Mouse (Mus musculus): ENCODE data around the gene Smurf2.

Smurf2 gene

DNA sequence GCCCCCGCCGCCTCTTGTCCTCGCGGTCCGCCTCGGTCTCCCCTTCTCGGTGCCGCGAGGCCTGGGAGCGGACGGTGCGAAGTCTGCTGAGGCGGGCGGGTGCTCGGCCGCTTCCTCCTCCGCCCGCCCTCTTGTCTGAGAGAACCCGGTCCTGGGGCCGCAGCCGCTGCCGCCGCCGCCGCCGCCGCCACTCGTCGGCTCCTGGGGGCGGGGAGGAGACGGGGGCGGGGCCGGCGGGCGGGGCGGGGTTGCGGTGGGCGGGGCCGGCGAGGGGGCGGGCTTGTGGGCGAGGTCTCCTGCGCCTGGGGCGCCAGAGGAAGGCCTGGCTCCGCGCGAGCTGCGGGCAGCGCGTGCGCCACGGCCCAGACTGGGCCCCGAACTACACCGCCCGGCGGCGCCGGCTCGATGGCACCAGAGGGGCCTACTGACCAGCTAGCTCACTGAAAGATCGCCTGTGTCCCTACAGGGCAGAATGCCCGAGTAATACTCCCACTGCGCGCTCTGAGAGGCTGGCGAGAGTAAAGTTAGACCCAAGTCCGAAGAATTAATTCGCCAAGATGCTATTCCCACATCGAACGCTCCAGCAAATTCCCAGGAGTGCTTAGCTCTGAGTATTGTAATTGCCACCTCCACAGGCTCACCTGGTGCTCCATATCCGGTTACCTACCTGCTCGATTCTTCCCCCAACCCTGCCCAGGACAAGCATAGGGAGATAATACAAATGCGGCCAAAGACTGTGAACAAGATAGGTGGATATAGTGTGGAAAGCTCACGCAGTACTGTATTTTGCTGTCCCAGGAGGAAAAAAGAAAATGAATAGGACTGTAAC, at the start of gene Smurf2:
TSS of gene Smurf2 (minus strand) at position 165 of the 829 bp plus-strand sequence.
- DNase-seq (ENCODE audit: low spot score) = peak; percentile 70

DNA sequence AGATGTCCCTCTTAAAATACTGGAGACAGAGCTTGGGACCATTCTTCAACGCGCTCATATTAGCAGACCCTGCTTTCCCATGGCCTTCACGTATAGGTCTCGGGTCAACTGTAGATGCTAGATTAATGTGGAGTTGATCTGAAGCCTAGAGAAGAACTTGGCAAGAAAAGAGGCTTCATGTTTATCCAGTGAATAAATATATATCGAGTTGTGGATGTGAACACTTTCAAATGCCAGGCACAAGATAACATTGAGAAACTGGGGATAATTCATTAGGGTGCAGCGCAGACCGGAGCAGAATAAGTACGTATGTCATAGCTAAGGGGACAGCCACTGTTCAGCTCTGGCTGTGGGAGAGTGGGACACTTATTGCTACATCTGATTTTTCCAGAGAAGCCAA, 49.3 kb upstream of the Smurf2 start:
- no peak for DNase-seq (ENCODE audit: low spot score)

- no peak for DNase-seq (ENCODE audit: low spot score)
Measured at GRCm38 (mm10) chr11:106967630-106968029, 47.1 kb upstream of the Smurf2 start.

GRCm38 (mm10) chr11:106965881-106966280, 45.4 kb upstream of the Smurf2 start:
- no peak for DNase-seq (ENCODE audit: low spot score)

DNA sequence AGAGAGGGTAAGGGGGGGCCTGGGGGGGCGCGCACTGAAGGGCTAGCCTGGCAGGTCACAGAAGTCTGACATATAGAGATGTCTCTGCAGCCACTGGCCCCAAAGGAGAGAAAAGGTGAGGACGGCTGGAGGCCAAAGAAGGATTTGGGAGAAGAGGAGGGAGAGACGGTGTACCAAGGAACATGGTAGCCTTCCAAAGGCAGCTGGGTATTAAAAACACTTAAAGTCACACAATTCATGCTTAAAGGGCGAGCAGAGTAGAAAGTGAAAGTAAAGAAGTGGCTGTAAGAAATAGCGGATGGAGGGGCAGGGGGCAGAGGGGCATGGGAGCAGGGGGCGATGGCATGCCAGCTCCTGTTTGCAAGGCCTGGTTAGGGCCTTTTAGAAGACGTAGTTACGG, 41.8 kb upstream of the Smurf2 start:
- DNase-seq (ENCODE audit: low spot score) = no peak

DNA sequence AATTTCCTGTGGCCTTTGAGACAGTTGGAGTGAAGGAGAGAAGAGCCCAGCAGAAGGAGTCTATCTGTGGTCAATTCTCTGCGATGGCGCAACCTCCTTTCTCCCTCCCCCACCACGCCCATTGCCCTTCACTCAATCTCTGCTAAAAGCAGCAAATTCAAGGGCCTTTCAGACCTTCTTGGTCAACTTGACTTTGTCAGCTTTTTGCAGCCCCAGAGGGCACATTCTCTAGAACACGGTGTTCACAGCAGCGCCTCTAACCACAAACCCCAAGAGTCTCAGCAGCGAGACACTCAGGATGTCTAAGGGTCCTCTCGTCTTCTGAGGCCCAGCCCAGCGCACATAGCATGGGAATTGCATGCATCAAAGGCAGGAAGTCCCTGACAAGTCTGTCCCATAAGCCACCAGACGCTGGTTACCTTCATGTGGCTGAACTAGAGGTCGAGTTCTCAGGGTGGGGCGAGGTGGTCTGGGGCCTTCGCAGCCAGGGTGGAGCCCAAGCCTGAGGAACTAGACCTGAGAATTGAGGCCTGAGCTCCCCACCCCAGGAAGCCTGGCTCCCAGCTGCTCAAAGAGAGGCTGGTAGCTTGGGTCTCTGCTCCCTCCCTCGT, 41.1 kb upstream of the Smurf2 start:
- DNase-seq (ENCODE audit: low spot score) = no peak

GRCm38 (mm10) chr11:106959121-106959520, 38.6 kb upstream of the Smurf2 start:
- DNase-seq (ENCODE audit: low spot score) = no peak

DNA sequence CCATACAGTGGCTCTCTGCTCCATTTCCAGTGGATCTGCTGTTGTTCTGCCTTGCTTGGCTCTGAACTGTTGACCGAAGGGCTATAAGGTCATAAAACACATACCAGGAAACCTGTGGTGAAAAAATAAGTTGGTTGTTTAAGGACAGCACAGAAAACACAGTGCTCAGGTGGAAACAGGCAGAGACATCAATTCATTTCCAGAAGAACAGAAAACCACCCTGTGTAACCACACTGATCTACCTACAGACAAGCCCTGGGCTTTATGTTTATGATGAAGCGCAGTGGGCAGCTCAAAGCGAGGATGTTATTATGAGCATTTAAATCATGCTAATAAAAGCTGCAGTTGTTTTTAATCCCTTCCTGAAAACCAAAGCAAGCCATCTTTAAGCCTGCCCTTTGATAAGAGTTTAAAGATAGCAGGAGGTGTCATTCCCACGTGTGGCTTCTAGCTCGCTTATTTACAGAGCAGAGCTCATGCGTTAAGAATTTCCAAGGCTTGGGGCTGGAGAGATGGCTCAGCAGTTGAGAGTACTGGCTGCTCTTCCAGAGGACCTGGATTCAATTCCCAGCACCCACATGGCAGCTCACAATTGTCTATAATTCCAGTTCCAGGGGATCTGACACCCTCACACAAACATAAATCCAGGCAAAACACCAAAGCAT, 38.0 kb upstream of the Smurf2 start:
- DNase-seq (ENCODE audit: low spot score) = no peak

GRCm38 (mm10) chr11:106957271-106957980, 36.9 kb upstream of the Smurf2 start:
- no peak for DNase-seq (ENCODE audit: low spot score)

- no peak for DNase-seq (ENCODE audit: low spot score)
Measured at GRCm38 (mm10) chr11:106954566-106954965, 34.1 kb upstream of the Smurf2 start.

- DNase-seq (ENCODE audit: low spot score) = no peak
Measured at GRCm38 (mm10) chr11:106954116-106954515, 33.6 kb upstream of the Smurf2 start.

GRCm38 (mm10) chr11:106937306-106937705, 16.8 kb upstream of the Smurf2 start:
- DNase-seq (ENCODE audit: low spot score) = no peak

GRCm38 (mm10) chr11:106930366-106930765, 9.9 kb upstream of the Smurf2 start:
- DNase-seq (ENCODE audit: low spot score) = no peak

DNA sequence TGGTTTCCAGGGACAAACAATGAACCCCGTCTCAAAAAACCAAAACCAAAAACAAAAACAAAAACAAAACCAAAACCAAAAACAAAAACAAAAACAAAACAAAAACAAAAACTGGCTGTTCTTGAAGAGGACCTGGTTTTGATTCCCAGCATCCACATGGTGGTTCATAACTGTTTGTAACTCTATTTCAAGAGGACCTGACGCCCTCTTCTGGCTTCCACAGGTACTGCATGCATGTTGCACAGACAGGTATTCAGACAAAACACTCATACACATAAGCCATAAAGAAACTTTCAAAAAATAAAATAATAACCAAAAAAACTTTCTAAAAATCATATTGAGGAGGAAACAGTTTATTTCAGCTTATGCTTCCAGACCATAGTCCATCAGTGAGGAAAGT, 8.4 kb upstream of the Smurf2 start:
- no peak for DNase-seq (ENCODE audit: low spot score)

DNA sequence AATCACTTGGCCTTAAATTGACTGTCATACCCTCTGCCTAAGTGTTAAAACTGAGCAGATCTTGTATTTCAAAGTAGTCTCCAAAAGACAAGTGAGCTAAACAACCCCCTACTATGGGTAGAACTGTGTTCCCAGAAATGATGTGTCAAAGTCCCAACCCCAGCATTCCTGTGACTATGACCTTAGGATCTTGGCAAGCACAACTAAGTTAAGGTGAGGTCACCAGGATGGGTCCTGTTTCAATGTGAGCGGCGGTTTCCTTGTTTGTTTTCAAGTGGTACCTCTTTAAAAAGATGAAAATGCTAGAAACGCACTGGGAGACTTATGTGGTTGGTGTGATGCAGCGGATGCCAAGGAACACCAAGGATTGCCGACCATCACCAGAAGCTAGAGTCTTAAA, 7.4 kb upstream of the Smurf2 start:
- no peak for DNase-seq (ENCODE audit: low spot score)

DNA sequence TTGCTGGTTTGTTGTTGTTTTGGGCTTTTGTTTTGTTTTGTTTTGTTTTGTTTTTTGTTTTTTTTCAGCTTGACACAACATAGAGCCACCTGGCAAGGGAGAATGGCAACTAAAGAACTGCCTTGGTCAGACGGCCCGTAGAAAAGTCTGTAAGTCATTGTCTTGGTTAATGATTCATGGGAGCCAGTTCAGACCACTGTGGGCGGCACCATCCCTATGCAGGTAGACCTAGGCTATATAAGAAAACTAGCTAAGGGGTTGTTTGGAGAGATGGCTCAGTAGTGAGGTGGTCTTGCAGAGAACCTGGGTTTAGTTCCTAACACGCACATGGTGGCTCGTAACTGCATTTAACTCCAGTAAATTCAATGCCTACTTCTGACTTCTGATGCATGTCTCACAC, 6.7 kb upstream of the Smurf2 start:
- DNase-seq (ENCODE audit: low spot score) = no peak

GRCm38 (mm10) chr11:106926732-106927131, 6.2 kb upstream of the Smurf2 start:
- no peak for DNase-seq (ENCODE audit: low spot score)

DNA sequence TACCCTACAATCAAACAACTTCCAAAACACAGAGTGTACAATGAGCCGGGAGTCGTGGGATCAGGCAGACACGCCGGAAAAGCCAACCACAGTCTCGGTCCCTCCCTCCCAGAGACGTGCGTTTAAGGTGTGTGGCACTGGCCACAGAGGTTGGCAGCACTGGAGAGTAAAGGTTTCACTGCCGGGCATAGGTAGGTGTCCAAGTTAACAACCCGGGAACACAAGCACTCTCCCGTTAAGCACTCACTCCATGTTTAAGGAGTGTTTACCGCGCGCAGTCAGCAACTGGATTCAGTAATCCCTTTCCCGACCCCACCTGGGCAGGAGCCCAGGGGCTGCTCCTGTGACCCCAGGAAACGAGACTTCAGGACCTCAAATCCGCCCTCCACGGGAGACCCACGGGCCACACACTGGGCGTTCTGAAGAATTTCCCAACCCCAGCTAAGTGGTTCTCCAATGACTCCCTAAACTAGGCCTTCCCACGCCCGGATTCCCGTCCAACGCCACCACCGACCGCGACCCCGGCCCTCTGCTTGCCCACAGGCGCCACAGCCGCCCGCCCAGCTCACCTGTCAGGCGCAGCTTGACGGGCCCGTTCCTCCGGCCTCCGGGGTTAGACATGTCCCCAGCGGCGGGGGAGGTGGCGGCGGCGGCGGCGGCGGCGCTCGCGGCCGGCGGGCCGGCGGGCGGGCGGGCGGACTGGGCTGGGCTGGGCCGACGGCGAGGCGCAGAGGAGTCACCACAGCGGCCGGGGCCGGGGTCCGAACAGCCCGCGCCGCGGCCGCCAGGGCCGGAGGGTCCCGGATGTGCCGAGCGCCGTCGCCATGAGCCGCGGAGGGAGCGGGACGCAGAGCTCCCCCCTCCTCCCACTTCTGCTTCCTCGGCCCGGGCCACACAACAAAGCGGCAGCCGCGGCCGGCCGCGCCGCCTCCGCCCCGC, 634 bp downstream of the Smurf2 start:
- DNase-seq (ENCODE audit: low spot score) = peak; percentile 34

DNA sequence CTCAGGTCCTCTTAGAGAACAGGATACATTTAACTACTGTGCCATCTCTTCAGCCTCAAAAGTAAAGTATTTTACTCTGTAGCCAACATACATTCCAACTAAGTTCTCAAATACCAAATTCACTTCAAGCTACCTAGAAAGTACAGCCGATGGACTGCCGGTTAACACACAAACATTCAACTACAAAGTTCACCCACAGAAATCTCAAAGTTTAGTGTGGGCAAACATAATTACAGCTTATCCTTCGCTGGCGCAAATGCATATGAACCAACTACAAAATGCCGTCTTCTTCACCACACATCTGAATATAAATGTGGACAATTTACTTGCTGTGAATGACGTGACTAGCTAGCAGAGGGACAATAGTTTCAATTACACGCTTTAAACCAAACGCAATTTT, 1.6 kb downstream of the Smurf2 start:
- DNase-seq (ENCODE audit: low spot score) = no peak

DNA sequence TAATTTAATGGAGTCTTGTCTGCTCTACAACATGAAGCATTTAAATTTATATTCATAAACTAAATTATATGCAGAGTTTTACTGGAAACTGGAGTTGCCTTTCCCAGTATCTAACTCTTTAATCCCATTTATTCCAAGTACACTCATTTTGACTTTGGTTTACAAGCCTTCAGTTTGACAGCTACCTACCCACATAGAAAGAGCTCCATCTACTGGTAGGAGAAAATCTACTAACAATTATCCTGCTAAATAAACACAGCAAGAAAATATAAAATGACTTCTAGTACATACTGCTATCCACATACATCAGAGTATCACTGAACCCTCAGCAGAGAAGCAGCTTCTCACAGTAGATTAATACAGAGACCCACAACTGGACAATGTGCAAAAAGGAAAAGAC, 9.3 kb downstream of the Smurf2 start:
- no peak for DNase-seq (ENCODE audit: low spot score)

- DNase-seq (ENCODE audit: low spot score) = no peak
Measured at GRCm38 (mm10) chr11:106908016-106908415, 12.5 kb downstream of the Smurf2 start.

All from ovary, postnatal 14 days (tissue).